Mouse (Mus musculus) bone marrow, adult 2 months (tissue): ENCODE data around the gene Tmem176a. TPM values are rescaled to one million over a fixed set of nuclear protein-coding genes. Genes with fewer than 3 reads are reported as not detected.
"Not testable (repeated sequence)": the region's sequence is repeated elsewhere in the genome, so short reads cannot be mapped to it uniquely, and the experiment has no call there.

Experiments used
- H3K27ac ChIP-seq: fragments of 200-500 bp; 2 replicates; pipeline ENCODE4 v1.5.1; 2012; ENCODE audit warnings: low read depth, mild to moderate bottlenecking, control low read depth, inconsistent platforms, low read length; ENCODE audit not compliant: control insufficient read depth, poor library complexity, insufficient read depth
- H3K4me1 ChIP-seq: fragments of 200-500 bp; 2 replicates; pipeline ENCODE4 v1.6.1; 2011; ENCODE audit warnings: low read length; ENCODE audit not compliant: control insufficient read depth, insufficient read depth
- H3K4me3 ChIP-seq: fragments of 200-500 bp; replicated peaks from 2 replicates; pipeline ENCODE3; 2011; ENCODE audit warnings: mild to moderate bottlenecking, low read depth, low read length, control low read depth; ENCODE audit not compliant: control insufficient read depth
- CTCF ChIP-seq: fragments of 200-500 bp; IDR thresholded peaks from 2 replicates; pipeline ENCODE4 v1.5.1; 2011; ENCODE audit warnings: low read length, control low read depth; ENCODE audit not compliant: control insufficient read depth, insufficient read depth
- POLR2A ChIP-seq: fragments of 200-500 bp; IDR thresholded peaks from 2 replicates; pipeline ENCODE4 v1.6.1; 2011; ENCODE audit warnings: low read depth, mild to moderate bottlenecking, control low read depth, low read length, borderline replicate concordance; ENCODE audit not compliant: control insufficient read depth
- WGBS: fragments of 180-500 bp; shearing (Covaris S2); methylation state at CpG from one replicate; pipeline ENCODE4 v1.1.7; 2018; 5-methylcytosine and 5-hydroxymethylcytosine counted together
- polyA plus RNA-seq: library from polyadenylated mRNA; stranded (reverse); fragments of >200 nt; gene quantifications from 2 replicates; pipeline ENCODE4 v1.2.4, GENCODE M21; 2011; ENCODE audit warnings: low replicate concordance; ENCODE audit not compliant: missing spikeins, insufficient read depth, insufficient read length

The Tmem176a gene
- polyA plus RNA-seq, 1 experiment: 17.9 TPM

DNA sequence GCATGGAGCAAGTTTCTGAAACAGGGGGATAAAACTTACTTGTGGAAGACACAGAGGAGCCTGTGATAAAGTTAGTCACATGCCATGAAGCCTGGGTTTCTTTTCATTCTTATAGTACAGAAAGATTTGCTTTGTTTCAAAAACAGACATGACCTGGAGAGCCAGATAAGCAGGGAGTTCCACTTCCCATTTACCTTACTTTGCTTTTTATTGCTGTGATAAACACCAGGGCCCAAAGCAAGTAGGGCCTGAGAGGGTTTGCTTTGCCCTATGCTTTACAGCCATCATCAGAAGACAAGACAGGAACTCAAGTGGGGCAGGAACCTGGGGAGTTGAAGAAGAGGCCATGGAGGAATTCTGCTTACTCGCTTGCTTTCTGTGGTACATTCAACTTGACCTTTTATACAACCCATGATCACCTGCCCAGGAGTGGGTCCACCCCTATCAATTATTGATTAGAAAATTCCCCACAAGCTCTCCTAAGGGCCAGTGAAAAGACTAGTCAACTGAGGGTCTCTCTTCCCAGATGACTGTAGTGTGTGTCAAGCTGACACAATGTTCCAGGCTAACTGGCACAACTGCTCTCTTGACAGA lies 24.5 kb downstream of the Tmem176a start:
- 71% methylated on average over 1 of the region's 1 CpGs for WGBS
- H3K4me3 ChIP-seq: no peak overlapping the region
- no peaks in the 10 kb centered on the region; the same call in 1 of the 2 replicates for H3K4me1 ChIP-seq
- TF ChIP-seq POLR2A: no peak
- no peak for TF ChIP-seq CTCF
- H3K27ac ChIP-seq: no peak overlapping the region

DNA sequence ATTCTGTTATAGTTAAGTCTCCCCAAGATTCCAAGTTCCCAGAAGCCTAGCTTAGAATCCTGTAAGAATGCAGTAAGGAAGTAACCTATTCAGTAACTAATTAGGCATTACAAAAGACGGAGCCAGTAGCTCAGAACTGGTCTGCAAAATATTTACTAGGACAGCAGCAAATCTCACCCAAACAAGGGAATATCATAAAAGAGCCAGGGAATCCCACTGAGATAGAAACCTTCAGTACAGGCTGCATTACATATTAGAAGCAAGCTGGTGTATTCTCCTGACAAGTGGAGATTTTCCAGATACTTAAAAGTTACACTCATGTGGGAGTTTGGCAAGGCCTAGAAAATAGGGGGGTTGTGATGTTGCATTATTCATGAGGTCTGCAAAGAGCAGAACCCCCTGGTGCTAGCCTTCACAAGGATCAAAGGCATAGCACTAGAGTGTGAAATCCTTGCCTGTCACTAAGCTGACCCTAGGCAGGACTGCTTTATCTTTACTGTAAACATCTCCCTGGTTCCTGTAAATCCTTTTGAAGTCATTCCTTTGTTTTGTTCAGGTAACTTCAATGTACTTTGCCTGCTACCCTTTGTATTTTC lies 25.7 kb downstream of the Tmem176a start:
- H3K4me3 ChIP-seq, H3K4me1 ChIP-seq, H3K27ac ChIP-seq: not testable (repeated sequence)
- 79% methylated on average over 1 of the region's 1 CpGs for WGBS

DNA sequence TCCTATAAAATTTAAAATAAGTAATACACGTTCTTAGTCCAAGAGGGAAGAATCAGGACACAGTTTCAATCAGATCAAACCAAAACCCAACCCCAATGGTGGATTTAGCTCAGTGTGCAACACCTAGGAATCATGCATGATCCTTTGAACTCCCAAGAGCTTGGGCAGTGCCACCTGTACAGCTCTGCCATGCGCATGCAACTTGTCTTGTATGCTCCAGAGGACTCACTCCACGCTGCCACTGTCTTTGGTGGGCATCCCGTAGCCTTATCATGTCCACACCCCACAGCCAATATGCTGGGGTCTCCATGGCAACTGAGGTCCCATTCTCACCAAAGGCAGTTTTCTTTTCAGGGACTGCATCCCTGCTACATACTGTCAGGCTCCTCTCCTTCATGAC lies 26.4 kb downstream of the Tmem176a start:
- Histone ChIP-seq H3K4me3 (no peak overlapping the region), H3K4me1 (no peaks in the 10 kb centered on the region; the same call in 1 of the 2 replicates), H3K27ac (no peak overlapping the region)
- 73% methylated on average over 4 of the region's 4 CpGs for WGBS
- TF ChIP-seq CTCF: no peak
- no peak for TF ChIP-seq POLR2A

DNA sequence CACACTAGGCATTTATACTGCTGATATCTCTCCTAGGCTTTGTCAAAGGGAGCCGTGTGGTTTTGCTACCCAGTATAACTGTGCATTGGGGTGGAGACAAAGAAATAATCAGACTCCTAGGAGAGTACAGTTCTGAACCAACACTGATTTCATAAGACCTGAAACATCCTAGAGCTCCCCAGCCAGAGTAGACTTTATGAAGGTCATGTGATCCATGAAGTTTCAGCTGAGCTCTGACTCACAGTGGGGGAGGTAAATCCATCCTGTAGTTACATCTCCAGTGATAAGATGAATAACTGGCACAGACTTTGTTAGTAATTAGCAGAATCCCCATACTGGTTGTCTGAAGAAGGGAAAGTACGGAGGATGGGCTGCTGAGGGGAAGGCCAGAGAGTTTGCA lies 29.1 kb downstream of the Tmem176a start:
- 69% methylated on average over 2 of the region's 2 CpGs for WGBS
- H3K27ac ChIP-seq: no peak overlapping the region

DNA sequence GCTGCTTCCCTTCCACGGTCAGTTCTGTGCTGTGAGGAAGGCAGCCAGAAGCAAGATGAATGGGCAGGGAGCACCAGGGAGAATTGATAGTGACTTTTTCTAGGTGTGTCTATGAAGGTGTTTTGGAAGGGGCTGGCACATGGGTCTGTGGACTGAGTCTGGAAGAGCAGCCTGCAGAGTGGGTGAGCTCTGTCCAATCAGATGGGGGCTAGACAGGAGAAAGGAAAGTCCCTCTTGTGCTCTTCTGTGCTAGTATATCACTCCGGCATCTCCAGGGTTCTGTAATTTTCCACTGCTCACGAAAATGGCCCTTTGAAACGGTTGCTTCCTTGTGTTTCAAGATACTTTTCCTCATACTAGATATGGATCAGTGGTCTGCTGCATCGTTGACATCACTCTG lies 31.9 kb downstream of the Tmem176a start, which contains the start of gene Aoc1:
Gene Aoc1, plus strand, starts transcription at position 301 of the 400 bp plus-strand sequence.
- H3K4me1 ChIP-seq: no peaks in the 10 kb centered on the region
- WGBS: 61% methylated on average over 5 of the region's 5 CpGs
- H3K27ac ChIP-seq: no peak within 1 kb of the TSS
- no peak for TF ChIP-seq POLR2A
- no peak for TF ChIP-seq CTCF
- no peak within 1 kb of the TSS for H3K4me3 ChIP-seq

More for the DNA sequence above, 29.1 kb downstream of the Tmem176a start:
- TF ChIP-seq POLR2A (no peak), CTCF (no peak)
- no peak overlapping the region for H3K4me3 ChIP-seq
- no peaks in the 10 kb centered on the region for H3K4me1 ChIP-seq

DNA sequence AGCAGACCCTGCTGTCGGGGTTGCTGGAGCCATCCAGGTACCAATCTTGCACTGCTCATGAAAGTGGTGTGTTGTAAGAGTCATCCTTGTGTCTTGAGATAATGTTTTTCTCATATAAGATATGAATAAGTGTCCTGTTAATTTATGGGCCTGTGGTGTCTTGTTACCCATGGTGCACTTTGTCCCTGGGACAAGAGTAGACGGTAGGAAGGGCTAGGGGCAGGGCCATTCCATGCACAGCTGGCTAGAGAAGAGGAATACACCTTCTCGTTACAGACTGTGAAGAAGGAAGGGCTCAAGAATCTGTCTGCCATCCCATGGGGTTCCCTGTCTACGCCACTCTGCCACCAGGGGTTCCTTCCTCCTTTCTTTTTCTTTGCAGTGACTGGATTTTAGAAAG lies 33.9 kb downstream of the Tmem176a start:
- Histone ChIP-seq H3K4me3 (no peak overlapping the region), H3K4me1 (no peaks in the 10 kb centered on the region), H3K27ac (no peak overlapping the region)
- no peak for TF ChIP-seq POLR2A
- no peak for TF ChIP-seq CTCF
- 55% methylated on average over 4 of the region's 4 CpGs for whole genome bisulfite sequencing

DNA sequence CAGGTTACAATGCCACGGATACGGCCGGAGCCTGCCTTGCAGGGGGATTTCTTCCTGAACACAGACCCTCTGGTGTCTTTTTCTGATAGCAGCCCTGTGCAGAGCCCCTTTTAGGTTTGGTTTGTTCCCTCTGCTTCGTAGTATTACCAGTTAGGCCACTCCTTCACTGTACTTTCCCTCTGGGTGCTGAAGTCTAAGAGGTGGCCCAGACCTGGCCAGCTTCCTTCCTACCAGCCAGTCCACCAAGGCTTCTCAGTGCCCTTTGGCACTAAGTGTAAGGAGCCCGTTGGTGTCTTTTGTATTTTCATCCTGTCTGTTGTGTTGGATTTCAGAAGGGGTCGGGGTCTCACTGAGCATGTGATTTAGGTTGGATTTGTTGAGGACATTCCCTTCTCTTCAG lies 34.8 kb downstream of the Tmem176a start:
- WGBS: 79% methylated on average over 6 of the region's 6 CpGs
- TF ChIP-seq CTCF: no peak
- no peak for TF ChIP-seq POLR2A

DNA sequence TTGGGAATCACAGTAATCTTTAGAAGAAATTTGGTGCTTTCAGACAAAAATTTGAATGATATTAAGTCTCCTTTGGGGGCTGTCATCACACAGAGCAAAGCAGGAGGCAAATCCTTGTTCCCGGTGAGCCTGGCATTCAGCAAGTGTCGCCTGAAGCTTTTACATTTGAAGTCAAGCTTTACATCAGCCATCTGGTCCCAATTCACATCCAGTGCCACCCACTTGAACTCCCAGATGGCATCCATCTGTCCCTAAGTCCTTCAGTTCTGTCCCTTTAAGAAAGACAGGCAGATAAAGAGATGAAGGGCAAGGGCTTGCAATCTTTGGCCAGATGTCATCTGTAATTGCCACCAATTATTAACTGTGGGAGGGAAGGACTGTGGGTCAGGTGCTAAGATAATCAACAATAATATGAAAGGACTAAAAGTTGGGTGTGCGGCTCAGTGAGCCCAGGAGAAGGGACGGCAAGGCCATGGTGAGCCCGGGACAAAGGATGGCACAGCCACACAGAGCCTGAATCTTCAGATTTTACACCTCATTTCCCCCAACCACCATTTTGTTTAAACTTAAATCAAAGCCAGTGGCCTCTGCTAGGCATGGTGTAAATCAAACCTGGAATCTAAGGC lies 35.9 kb downstream of the Tmem176a start:
- Histone ChIP-seq H3K4me1 (no peaks in the 10 kb centered on the region), H3K27ac (no peak overlapping the region), H3K4me3 (no peak overlapping the region)
- WGBS: 88% methylated on average over 5 of the region's 5 CpGs
- no peak for TF ChIP-seq CTCF
- TF ChIP-seq POLR2A: no peak

More for the DNA sequence above, 34.8 kb downstream of the Tmem176a start:
- Histone ChIP-seq H3K4me1 (no peaks in the 10 kb centered on the region), H3K27ac (no peak overlapping the region), H3K4me3 (no peak overlapping the region)
